Mouse (Mus musculus): ENCODE data around the gene Id3.

DNA sequence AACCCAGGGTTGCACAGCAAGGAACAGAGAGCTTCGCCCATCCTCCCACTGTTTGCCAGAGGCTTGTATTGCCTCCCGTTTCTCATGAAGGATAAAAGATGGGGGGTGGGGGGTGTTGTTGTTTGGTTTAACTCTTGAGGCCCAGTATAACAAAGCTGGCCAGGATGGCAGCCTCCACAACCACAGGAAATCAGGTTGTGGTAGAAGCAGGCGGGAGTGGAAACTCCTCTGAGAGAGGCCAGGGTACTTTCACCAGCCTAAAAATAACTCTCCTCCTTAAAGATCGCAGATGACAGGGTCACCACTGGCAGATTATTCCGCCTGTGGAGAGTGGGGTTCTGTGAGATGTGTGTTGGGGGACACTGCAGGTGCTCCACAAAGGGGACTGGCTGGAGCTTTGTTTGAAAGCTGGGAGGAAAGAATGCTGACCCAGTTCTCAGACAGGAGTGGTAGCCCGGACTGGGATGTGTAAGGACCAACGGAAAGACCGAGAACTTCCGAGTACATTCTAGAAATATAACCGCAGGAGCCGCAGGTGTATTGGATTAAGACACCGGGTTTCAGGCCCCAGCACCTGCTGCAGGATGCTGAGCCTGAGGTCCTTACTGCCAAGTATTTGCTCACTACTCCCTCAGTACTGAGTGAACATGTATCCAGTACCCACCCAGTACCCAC lies 42.8 kb upstream of the Id3 start:
- no peak for TF ChIP-seq TAL1 (IDR thresholded peaks at IDR 0.05; ENCODE audit: low read length)
- no peak for TF ChIP-seq GATA1 (IDR thresholded peaks at IDR 0.05; ENCODE audit: low read length)
